Mouse (Mus musculus): ENCODE results near the gene Utp14b. TPM values are rescaled to one million over a fixed set of nuclear protein-coding genes. Genes with fewer than 3 reads are reported as not detected.

Gene Utp14b
- 3.8 and 4.5 TPM in 2 replicates for polyA plus RNA-seq (2014; fragmentation: Nextera tagmentation; extraction: Ambion mirVana)

DNA sequence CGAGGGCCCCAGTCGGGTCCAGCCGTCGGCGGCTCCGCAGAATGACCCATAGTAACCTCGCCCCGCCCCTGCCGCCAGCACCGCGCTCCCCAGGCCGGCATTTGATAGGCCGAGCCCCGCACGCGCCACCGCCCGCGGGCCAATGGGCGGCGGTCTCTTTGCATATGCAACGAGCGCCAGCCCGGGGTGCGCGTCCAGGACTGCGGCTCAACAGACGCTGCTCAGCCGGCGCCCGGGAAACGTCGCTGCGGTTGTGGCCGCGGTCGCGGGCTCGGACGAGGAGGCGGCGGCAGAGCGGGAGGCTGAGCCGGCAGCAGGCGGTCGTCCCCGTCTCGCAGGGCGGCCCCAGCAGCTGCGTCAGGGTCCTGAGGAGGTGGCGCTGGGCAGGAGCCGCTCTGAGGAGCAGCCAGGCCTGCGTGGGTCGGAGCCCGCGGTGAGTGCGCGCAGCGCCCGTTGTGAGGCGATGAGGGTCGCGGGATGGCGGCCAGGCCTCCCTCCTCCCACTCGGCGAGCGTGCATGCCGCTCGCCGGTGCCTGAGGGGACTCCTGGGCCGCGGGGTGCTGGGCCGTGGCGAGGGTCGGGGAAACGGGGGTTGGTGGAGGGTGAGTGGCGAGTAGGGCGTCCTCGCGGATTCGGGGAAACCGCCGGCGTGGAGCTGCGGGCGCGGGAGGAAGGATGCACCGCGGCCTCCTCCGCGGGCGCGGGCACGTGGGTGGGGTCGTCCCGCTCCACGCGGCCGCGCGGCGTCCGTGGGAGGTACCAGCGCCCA lies at the start of gene Utp14b, which contains the start of gene Acsl3:
Gene Utp14b, plus strand, starts transcription at position 368 of the 770 bp plus-strand sequence.
Gene Acsl3, plus strand, starts transcription at position 155 of the 770 bp plus-strand sequence.
- no peaks in the 10 kb centered on the region for H3K36me3 ChIP-seq (ENCODE audit: control insufficient read depth, insufficient read depth, low read length)
- ATAC-seq (ENCODE audit: low FRiP score, low TSS enrichment) (peak; percentile 99), DNase-seq (peak; percentile 99)
- under 1% methylated on average over 101 of the region's 104 CpGs for WGBS
- H3K9me3 ChIP-seq (ENCODE audit: control insufficient read depth, low read length), result no peaks in the 10 kb centered on the region
- peak within 1 kb of the TSS; percentile 95 for H3K4me3 ChIP-seq (replicated peaks; ENCODE audit: low read depth, low read length)
- H3K27me3 ChIP-seq (ENCODE audit: control insufficient read depth, insufficient read depth, low read length), result no peaks in the 10 kb centered on the region
- peak within 1 kb of the TSS; percentile 62 for H3K4me2 ChIP-seq (ENCODE audit: low read length)
- H3K27ac ChIP-seq (replicated peaks; ENCODE audit: low read depth, low read length), result peak within 1 kb of the TSS; percentile 98
- peak within 1 kb of the TSS; percentile 93 for H3K9ac ChIP-seq (replicated peaks; ENCODE audit: low read length)
- H3K4me1 ChIP-seq (ENCODE audit: control insufficient read depth, insufficient read depth, low read length), result peaks cover 31% of the 10 kb centered on the region

- WGBS, result 42% methylated on average over 12 of the region's 12 CpGs
- no peak for DNase-seq
Measured at GRCm38 (mm10) chr1:78609134-78609907, 48.5 kb upstream of the Utp14b start.

DNA sequence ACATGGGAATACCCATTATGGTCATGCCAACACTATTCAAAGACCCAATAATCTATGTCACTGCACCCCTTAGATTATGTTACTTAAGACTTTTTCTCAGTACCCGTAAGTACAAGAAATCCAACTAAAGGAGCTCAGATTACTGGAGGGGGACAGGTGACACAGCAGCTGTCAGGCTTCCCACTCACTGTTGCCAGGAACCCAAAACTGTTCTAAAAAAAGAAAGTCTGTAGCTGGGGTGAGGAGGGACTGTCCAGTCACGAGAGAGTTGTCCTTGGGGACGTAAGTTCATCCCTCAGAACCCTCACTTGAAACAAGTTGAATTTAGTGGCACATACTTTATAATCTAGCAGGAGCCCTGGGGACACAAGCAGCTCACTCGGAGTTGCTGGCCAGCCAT lies 46.8 kb upstream of the Utp14b start:
- no peaks in the 10 kb centered on the region for H3K9me3 ChIP-seq (ENCODE audit: control insufficient read depth, low read length)
- no peak overlapping the region for H3K4me3 ChIP-seq (replicated peaks; ENCODE audit: low read depth, low read length)
- DNase-seq, result no peak
- no peaks in the 10 kb centered on the region for H3K4me1 ChIP-seq (ENCODE audit: control insufficient read depth, insufficient read depth, low read length)
- H3K36me3 ChIP-seq (ENCODE audit: control insufficient read depth, insufficient read depth, low read length), result no peaks in the 10 kb centered on the region
- H3K27me3 ChIP-seq (ENCODE audit: control insufficient read depth, insufficient read depth, low read length), result no peaks in the 10 kb centered on the region
- no peak overlapping the region for H3K4me2 ChIP-seq (ENCODE audit: low read length)
- no peak overlapping the region for H3K27ac ChIP-seq (replicated peaks; ENCODE audit: low read depth, low read length)
- no peak for ATAC-seq (ENCODE audit: low FRiP score, low TSS enrichment)
- H3K9ac ChIP-seq (replicated peaks; ENCODE audit: low read length), result no peak overlapping the region
- WGBS, result 79% methylated on average over 4 of the region's 4 CpGs

More at GRCm38 (mm10) chr1:78609134-78609907, 48.5 kb upstream of the Utp14b start:
- Histone ChIP-seq H3K36me3 (ENCODE audit: control insufficient read depth, insufficient read depth, low read length) (no peaks in the 10 kb centered on the region), H3K4me3 (replicated peaks; ENCODE audit: low read depth, low read length) (no peak overlapping the region), H3K27me3 (ENCODE audit: control insufficient read depth, insufficient read depth, low read length) (no peaks in the 10 kb centered on the region), H3K4me1 (ENCODE audit: control insufficient read depth, insufficient read depth, low read length) (no peaks in the 10 kb centered on the region), H3K9ac (replicated peaks; ENCODE audit: low read length) (no peak overlapping the region), H3K4me2 (ENCODE audit: low read length) (no peak overlapping the region), H3K27ac (replicated peaks; ENCODE audit: low read depth, low read length) (no peak overlapping the region), H3K9me3 (ENCODE audit: control insufficient read depth, low read length) (no peaks in the 10 kb centered on the region)
- ATAC-seq (ENCODE audit: low FRiP score, low TSS enrichment), result no peak

GRCm38 (mm10) chr1:78612959-78613358 lies 44.9 kb upstream of the Utp14b start:
- Histone ChIP-seq H3K9ac (replicated peaks; ENCODE audit: low read length) (no peak overlapping the region), H3K4me1 (ENCODE audit: control insufficient read depth, insufficient read depth, low read length) (no peaks in the 10 kb centered on the region), H3K27ac (replicated peaks; ENCODE audit: low read depth, low read length) (no peak overlapping the region), H3K9me3 (ENCODE audit: control insufficient read depth, low read length) (0 out of 2 replicates have a peak, but pooled peaks cover under 1% of the 10 kb centered on the region), H3K4me3 (replicated peaks; ENCODE audit: low read depth, low read length) (no peak overlapping the region), H3K27me3 (ENCODE audit: control insufficient read depth, insufficient read depth, low read length) (no peaks in the 10 kb centered on the region), H3K4me2 (ENCODE audit: low read length) (no peak overlapping the region), H3K36me3 (ENCODE audit: control insufficient read depth, insufficient read depth, low read length) (no peaks in the 10 kb centered on the region)
- DNase-seq (no peak), ATAC-seq (ENCODE audit: low FRiP score, low TSS enrichment) (no peak)
- WGBS, result 86% methylated on average over 1 of the region's 1 CpGs

DNA sequence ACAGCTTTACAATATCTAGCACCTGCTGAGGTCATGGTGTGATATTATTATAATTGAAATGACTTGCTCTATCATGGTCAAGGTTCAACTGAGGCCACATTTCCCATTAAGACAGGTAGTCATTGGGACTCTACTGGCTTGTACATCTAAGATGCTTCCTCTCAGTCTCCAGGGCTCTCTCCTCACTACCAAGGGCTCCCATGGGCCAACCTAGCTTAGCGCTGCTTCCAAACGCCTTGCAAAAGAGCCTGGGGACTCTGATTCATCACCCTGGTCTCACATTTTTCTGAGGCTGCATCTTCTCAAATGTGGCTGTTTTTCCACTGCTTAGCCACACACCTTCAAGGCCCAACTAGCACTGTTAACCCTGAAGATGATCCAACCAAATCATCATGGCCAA lies 33.5 kb upstream of the Utp14b start:
- no peak overlapping the region for H3K27ac ChIP-seq (replicated peaks; ENCODE audit: low read depth, low read length)
- H3K36me3 ChIP-seq (ENCODE audit: control insufficient read depth, insufficient read depth, low read length), result no peaks in the 10 kb centered on the region
- DNase-seq (no peak), ATAC-seq (ENCODE audit: low FRiP score, low TSS enrichment) (no peak)
- no peak overlapping the region for H3K4me2 ChIP-seq (ENCODE audit: low read length)
- no peaks in the 10 kb centered on the region for H3K27me3 ChIP-seq (ENCODE audit: control insufficient read depth, insufficient read depth, low read length)
- H3K9me3 ChIP-seq (ENCODE audit: control insufficient read depth, low read length), result no peaks in the 10 kb centered on the region
- no peaks in the 10 kb centered on the region for H3K4me1 ChIP-seq (ENCODE audit: control insufficient read depth, insufficient read depth, low read length)
- WGBS, result 95% methylated on average over 2 of the region's 2 CpGs
- no peak overlapping the region for H3K9ac ChIP-seq (replicated peaks; ENCODE audit: low read length)
- H3K4me3 ChIP-seq (replicated peaks; ENCODE audit: low read depth, low read length), result no peak overlapping the region

DNA sequence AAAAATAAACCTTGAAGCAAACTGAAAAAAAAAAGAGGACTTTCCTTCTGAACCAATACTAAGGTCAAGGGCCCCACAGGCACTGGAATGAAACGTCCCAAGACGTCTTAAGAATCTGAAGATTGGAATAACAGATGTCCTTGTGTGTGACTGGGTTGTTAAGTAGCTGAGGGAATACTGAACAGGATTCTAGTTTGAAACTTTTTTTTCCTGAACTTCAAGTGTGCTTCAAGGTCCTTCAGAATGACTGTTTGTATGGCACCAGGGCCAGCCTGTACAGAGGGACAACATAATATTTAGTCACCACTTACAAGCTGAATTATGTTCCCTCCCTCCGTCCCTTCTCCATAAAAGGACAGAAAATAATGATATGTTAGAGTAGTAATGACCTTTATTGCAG lies 23.4 kb upstream of the Utp14b start:
- WGBS, result 78% methylated on average over 3 of the region's 3 CpGs
- H3K9ac ChIP-seq (replicated peaks; ENCODE audit: low read length), result no peak overlapping the region
- no peaks in the 10 kb centered on the region for H3K4me1 ChIP-seq (ENCODE audit: control insufficient read depth, insufficient read depth, low read length)
- H3K4me3 ChIP-seq (replicated peaks; ENCODE audit: low read depth, low read length), result no peak overlapping the region
- H3K27ac ChIP-seq (replicated peaks; ENCODE audit: low read depth, low read length), result no peak overlapping the region
- DNase-seq, result peak; percentile 14
- H3K27me3 ChIP-seq (ENCODE audit: control insufficient read depth, insufficient read depth, low read length), result no peaks in the 10 kb centered on the region
- H3K9me3 ChIP-seq (ENCODE audit: control insufficient read depth, low read length), result no peaks in the 10 kb centered on the region
- no peaks in the 10 kb centered on the region for H3K36me3 ChIP-seq (ENCODE audit: control insufficient read depth, insufficient read depth, low read length)
- no peak overlapping the region for H3K4me2 ChIP-seq (ENCODE audit: low read length)
- no peak for ATAC-seq (ENCODE audit: low FRiP score, low TSS enrichment)

DNA sequence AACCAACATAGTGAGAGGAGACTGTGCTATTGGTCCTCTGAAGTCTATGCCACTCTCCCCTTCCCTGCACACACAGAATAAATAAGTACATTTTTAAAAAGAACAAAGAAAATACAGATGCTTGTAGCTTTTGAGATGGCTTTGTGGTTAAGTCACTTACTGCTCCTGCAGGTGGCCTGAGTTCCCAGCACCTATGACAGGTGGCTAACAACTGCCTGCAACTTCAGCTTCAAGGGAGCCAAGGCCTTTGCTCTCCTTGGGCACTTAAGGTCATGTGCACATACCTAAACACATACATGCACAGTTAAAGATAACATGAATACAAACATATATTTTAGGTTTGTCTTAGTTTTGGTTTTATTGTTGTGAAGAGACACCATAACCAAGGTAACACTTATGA lies 17.0 kb upstream of the Utp14b start:
- ATAC-seq (ENCODE audit: low FRiP score, low TSS enrichment) (no peak), DNase-seq (no peak)
- Histone ChIP-seq H3K4me3 (replicated peaks; ENCODE audit: low read depth, low read length) (no peak overlapping the region), H3K36me3 (ENCODE audit: control insufficient read depth, insufficient read depth, low read length) (no peaks in the 10 kb centered on the region), H3K4me2 (ENCODE audit: low read length) (no peak overlapping the region), H3K27ac (replicated peaks; ENCODE audit: low read depth, low read length) (no peak overlapping the region), H3K4me1 (ENCODE audit: control insufficient read depth, insufficient read depth, low read length) (no peaks in the 10 kb centered on the region), H3K9me3 (ENCODE audit: control insufficient read depth, low read length) (no peaks in the 10 kb centered on the region), H3K27me3 (ENCODE audit: control insufficient read depth, insufficient read depth, low read length) (no peaks in the 10 kb centered on the region), H3K9ac (replicated peaks; ENCODE audit: low read length) (no peak overlapping the region)

DNA sequence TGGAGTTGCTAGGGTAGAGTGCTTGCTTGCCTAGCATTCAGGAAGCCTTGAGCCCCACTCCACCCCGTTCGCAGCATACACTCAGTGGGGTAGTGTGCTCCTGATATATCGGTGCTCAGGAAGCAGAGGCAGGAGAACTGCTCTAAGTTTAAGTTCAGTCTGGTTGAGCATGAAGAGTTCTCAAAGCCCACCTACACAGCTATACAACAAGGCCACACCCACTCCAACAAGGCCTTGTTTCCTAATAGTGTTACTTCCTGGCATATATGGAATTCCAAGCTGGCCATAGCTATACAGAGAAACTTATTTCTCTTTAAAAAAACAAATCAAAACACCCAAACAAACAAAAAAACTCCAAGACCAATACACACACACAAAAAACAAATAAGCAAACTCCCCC lies 16.0 kb upstream of the Utp14b start:
- Histone ChIP-seq H3K9ac (replicated peaks; ENCODE audit: low read length) (no peak overlapping the region), H3K4me2 (ENCODE audit: low read length) (no peak overlapping the region), H3K27ac (replicated peaks; ENCODE audit: low read depth, low read length) (no peak overlapping the region), H3K4me1 (ENCODE audit: control insufficient read depth, insufficient read depth, low read length) (no peaks in the 10 kb centered on the region), H3K4me3 (replicated peaks; ENCODE audit: low read depth, low read length) (no peak overlapping the region), H3K36me3 (ENCODE audit: control insufficient read depth, insufficient read depth, low read length) (no peaks in the 10 kb centered on the region), H3K27me3 (ENCODE audit: control insufficient read depth, insufficient read depth, low read length) (no peaks in the 10 kb centered on the region), H3K9me3 (ENCODE audit: control insufficient read depth, low read length) (no peaks in the 10 kb centered on the region)
- ATAC-seq (ENCODE audit: low FRiP score, low TSS enrichment), result no peak
- 92% methylated on average over 3 of the region's 3 CpGs for WGBS
- DNase-seq, result no peak
